Mouse (Mus musculus): ENCODE results near the gene Rap2c.

DNA sequence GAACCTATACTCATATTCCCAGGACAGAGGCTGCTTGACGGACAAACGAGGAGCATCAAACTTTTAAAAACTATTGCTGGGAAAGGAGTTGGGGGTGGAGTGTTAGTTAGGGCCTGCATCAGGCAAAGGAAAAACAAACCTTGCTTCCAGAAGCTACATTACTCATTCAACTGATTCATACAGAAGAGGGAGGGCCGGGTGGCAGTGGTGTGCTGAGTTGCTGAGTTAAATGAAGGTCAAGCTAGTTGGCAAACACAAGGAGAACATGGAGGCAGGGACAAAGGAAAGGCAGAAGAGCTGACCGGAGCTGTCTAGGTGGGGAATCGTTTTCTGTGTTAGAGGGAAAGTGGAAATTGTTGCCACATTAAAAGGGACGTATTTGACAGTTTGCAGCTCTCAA, 17.0 kb downstream of the Rap2c start:
- TF ChIP-seq TAL1 (IDR thresholded peaks at IDR 0.05; ENCODE audit: low read length) (no peak), GATA1 (IDR thresholded peaks at IDR 0.05; ENCODE audit: low read length) (no peak)

All from erythroblast, embryonic 14.5 days (primary cell).